Mouse (Mus musculus): ENCODE measurements around the gene Nefh. TPM values are rescaled to one million over a fixed set of nuclear protein-coding genes. Genes with fewer than 3 reads are reported as not detected.

The Nefh gene
- 1.5 and 2.2 TPM in 2 replicates for polyA plus RNA-seq (2011; ENCODE audit: insufficient read depth, insufficient read length, low read depth, missing spikeins)

DNA sequence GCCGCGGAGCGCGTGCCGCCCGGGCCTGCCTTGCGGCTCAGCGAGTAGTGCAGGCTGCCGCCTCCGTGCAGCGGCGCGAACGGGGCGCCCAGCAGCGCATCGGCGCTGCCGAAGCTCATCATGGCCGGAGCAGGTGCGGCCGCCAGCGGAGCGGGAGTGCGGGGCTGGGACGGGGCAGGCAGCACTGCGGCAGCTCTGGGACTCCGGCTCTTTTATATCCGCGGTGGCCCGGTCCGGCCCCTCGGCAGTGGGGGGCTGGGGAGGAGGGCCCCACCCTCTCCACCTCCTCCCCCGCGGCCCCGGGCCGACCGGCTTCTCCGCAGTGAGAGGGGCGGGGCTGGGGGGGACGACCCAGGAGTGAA, at the start of gene Nefh:
TSS of gene Nefh (minus strand) at position 252 of the 362 bp plus-strand sequence.
- H3K27me3 ChIP-seq (ENCODE audit: control insufficient read depth, insufficient read depth, low read length, poor library complexity, severe bottlenecking): peaks cover 14% of the 10 kb centered on the region
- H3K9me3 ChIP-seq (replicated peaks; ENCODE audit: control insufficient read depth, insufficient read depth, low read length, poor library complexity, severe bottlenecking): no peaks in the 10 kb centered on the region
- TF ChIP-seq POLR2A (IDR thresholded peaks at IDR 0.05; ENCODE audit: insufficient read depth, low read length): no peak
- TF ChIP-seq EP300 (IDR thresholded peaks at IDR 0.05; ENCODE audit: insufficient read depth, low read depth, low read length): no peak
- no peak for TF ChIP-seq CTCF (IDR thresholded peaks at IDR 0.05; ENCODE audit: low read depth, low read length)
- peak within 1 kb of the TSS; percentile 53 for H3K4me3 ChIP-seq (ENCODE audit: low read depth, low read length)
- peaks cover 2% of the 10 kb centered on the region for H3K4me1 ChIP-seq (ENCODE audit: control insufficient read depth, insufficient read depth, low read length)
- no peaks in the 10 kb centered on the region for H3K36me3 ChIP-seq (ENCODE audit: control insufficient read depth, insufficient read depth, low read length, poor library complexity, severe bottlenecking)
- H3K27ac ChIP-seq (ENCODE audit: insufficient read depth, low read length): no peak within 1 kb of the TSS
- peak within 1 kb of the TSS; percentile 88 for H3K9ac ChIP-seq (ENCODE audit: low read depth, poor library complexity, severe bottlenecking)

DNA sequence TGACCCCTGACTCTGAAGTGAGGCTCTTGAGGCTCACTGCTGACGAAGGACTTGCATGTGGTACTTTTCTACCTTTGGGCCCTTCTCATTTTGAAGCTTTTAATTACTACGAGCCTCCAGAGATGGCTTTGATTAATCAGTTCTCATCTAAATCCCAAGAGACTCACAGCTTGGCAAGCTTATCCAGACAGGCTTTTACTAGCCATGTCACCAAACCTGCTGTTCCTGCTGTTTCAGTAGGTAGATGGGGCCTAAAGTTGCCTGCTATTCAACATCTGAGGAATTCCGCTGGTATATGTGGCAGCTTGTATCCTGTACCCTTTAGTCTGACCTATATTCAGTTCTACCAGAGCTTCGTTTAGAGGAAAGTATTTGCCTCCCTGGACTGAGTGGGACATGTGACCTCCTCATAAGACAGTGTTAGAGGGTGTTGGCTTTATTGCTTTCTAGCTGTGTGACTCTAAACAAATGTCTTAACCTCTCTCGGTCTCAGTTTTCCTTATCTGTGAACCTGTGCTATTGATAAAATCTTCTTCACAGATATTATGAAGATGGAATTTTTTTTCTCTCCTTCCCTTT, 48.8 kb upstream of the Nefh start:
- Histone ChIP-seq H3K4me3 (ENCODE audit: low read depth, low read length) (no peak overlapping the region), H3K36me3 (ENCODE audit: control insufficient read depth, insufficient read depth, low read length, poor library complexity, severe bottlenecking) (no peaks in the 10 kb centered on the region), H3K27me3 (ENCODE audit: control insufficient read depth, insufficient read depth, low read length, poor library complexity, severe bottlenecking) (no peaks in the 10 kb centered on the region), H3K4me1 (ENCODE audit: control insufficient read depth, insufficient read depth, low read length) (no peaks in the 10 kb centered on the region), H3K27ac (ENCODE audit: insufficient read depth, low read length) (no peak overlapping the region), H3K9me3 (replicated peaks; ENCODE audit: control insufficient read depth, insufficient read depth, low read length, poor library complexity, severe bottlenecking) (no peaks in the 10 kb centered on the region), H3K9ac (ENCODE audit: low read depth, poor library complexity, severe bottlenecking) (no peak overlapping the region)
- TF ChIP-seq POLR2A (IDR thresholded peaks at IDR 0.05; ENCODE audit: insufficient read depth, low read length) (no peak), CTCF (IDR thresholded peaks at IDR 0.05; ENCODE audit: low read depth, low read length) (no peak)

DNA sequence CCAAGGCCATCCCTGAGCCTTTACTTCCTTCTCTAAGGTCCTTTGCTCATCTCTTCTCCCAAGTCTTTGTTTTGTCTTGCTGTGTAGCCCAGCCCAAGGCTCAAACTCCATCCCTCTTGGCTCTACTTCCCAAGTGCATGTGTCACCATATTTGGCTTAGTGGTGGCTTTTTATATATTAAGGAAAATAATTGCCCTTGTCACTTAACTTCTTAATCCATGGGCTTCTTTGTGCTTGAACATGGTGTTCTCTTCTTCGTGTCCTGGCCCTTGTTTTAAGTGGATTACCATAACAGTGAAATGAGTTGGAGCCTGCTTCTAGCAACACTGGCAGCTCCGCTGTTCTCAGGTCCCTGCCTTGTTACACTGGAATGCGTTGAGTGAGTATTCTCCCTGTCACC, 47.8 kb upstream of the Nefh start:
- H3K27me3 ChIP-seq (ENCODE audit: control insufficient read depth, insufficient read depth, low read length, poor library complexity, severe bottlenecking): no peaks in the 10 kb centered on the region
- H3K36me3 ChIP-seq (ENCODE audit: control insufficient read depth, insufficient read depth, low read length, poor library complexity, severe bottlenecking): no peaks in the 10 kb centered on the region
- H3K4me3 ChIP-seq (ENCODE audit: low read depth, low read length): no peak overlapping the region
- no peak overlapping the region for H3K9ac ChIP-seq (ENCODE audit: low read depth, poor library complexity, severe bottlenecking)
- H3K27ac ChIP-seq (ENCODE audit: insufficient read depth, low read length): no peak overlapping the region
- TF ChIP-seq EP300 (IDR thresholded peaks at IDR 0.05; ENCODE audit: insufficient read depth, low read depth, low read length): no peak
- H3K4me1 ChIP-seq (ENCODE audit: control insufficient read depth, insufficient read depth, low read length): no peaks in the 10 kb centered on the region
- no peaks in the 10 kb centered on the region for H3K9me3 ChIP-seq (replicated peaks; ENCODE audit: control insufficient read depth, insufficient read depth, low read length, poor library complexity, severe bottlenecking)

DNA sequence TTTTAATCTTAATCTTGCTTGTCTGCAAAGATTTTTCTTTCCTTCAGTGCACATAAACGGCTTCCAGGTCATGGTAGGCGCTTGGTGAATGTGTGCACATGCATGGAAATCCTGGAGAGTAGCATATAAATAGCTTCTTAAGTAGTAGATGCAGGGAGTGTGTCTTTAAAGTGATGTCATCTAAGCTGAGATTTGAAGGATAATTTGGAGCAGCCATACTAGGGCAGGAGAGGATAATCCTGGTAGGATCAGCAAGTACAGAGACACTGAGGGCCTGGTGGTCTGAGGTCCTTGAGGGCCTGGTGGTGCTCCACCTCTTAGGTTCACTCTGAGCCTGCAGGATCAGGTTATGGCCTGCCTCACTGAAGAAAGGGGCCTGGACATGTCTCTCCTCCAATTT, 44.6 kb upstream of the Nefh start:
- no peaks in the 10 kb centered on the region for H3K4me1 ChIP-seq (ENCODE audit: control insufficient read depth, insufficient read depth, low read length)
- H3K36me3 ChIP-seq (ENCODE audit: control insufficient read depth, insufficient read depth, low read length, poor library complexity, severe bottlenecking): no peaks in the 10 kb centered on the region
- H3K9ac ChIP-seq (ENCODE audit: low read depth, poor library complexity, severe bottlenecking): no peak overlapping the region
- no peak overlapping the region for H3K27ac ChIP-seq (ENCODE audit: insufficient read depth, low read length)
- no peak overlapping the region for H3K4me3 ChIP-seq (ENCODE audit: low read depth, low read length)
- H3K9me3 ChIP-seq (replicated peaks; ENCODE audit: control insufficient read depth, insufficient read depth, low read length, poor library complexity, severe bottlenecking): no peaks in the 10 kb centered on the region
- H3K27me3 ChIP-seq (ENCODE audit: control insufficient read depth, insufficient read depth, low read length, poor library complexity, severe bottlenecking): no peaks in the 10 kb centered on the region
- TF ChIP-seq CTCF (IDR thresholded peaks at IDR 0.05; ENCODE audit: low read depth, low read length) (no peak), POLR2A (IDR thresholded peaks at IDR 0.05; ENCODE audit: insufficient read depth, low read length) (no peak), EP300 (IDR thresholded peaks at IDR 0.05; ENCODE audit: insufficient read depth, low read depth, low read length) (no peak)

DNA sequence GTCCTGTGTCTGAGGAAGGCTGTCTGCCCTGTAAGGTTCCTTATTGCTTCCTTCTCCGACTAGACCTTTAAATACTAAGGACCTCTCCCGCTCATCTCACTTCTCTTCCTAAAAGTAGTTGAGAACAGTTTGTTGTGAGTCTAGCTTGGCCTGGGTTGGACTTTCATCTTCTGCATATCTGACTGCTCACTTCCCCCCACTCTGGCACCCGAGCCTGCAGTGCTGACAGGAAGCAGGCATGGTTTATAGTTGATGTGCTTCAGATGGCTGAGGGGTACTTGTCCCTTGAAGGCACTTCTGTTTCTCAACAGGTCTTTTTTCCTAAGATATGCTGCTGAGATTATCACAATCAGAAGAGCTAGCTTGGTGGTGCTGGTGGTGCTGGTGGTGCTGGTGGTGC, 41.3 kb upstream of the Nefh start:
- Histone ChIP-seq H3K27me3 (ENCODE audit: control insufficient read depth, insufficient read depth, low read length, poor library complexity, severe bottlenecking) (no peaks in the 10 kb centered on the region), H3K27ac (ENCODE audit: insufficient read depth, low read length) (no peak overlapping the region), H3K9ac (ENCODE audit: low read depth, poor library complexity, severe bottlenecking) (no peak overlapping the region), H3K4me1 (ENCODE audit: control insufficient read depth, insufficient read depth, low read length) (no peaks in the 10 kb centered on the region), H3K4me3 (ENCODE audit: low read depth, low read length) (no peak overlapping the region), H3K9me3 (replicated peaks; ENCODE audit: control insufficient read depth, insufficient read depth, low read length, poor library complexity, severe bottlenecking) (no peaks in the 10 kb centered on the region), H3K36me3 (ENCODE audit: control insufficient read depth, insufficient read depth, low read length, poor library complexity, severe bottlenecking) (no peaks in the 10 kb centered on the region)
- TF ChIP-seq POLR2A (IDR thresholded peaks at IDR 0.05; ENCODE audit: insufficient read depth, low read length) (no peak), CTCF (IDR thresholded peaks at IDR 0.05; ENCODE audit: low read depth, low read length) (no peak), EP300 (IDR thresholded peaks at IDR 0.05; ENCODE audit: insufficient read depth, low read depth, low read length) (no peak)

DNA sequence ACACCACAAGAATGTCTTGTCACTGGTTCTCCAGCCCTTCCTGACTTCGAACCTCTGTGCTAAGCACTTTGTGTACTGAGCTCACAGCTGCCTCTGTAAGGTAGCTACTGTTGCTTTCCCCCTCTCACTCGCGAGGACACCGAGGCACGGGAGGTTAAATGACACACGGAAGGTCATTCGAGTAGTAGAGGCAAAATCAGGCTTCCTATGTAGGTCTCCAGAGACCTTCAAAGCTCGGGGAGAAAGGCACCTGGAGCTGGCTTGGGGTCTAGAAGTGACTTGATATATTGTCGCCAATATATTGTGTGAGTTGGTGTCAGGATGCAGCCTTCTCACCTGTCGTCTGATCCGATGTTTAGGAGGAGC, 39.6 kb upstream of the Nefh start:
- Histone ChIP-seq H3K4me3 (ENCODE audit: low read depth, low read length) (peak overlapping the region; percentile 66), H3K4me1 (ENCODE audit: control insufficient read depth, insufficient read depth, low read length) (no peaks in the 10 kb centered on the region), H3K27ac (ENCODE audit: insufficient read depth, low read length) (no peak overlapping the region), H3K9me3 (replicated peaks; ENCODE audit: control insufficient read depth, insufficient read depth, low read length, poor library complexity, severe bottlenecking) (no peaks in the 10 kb centered on the region), H3K36me3 (ENCODE audit: control insufficient read depth, insufficient read depth, low read length, poor library complexity, severe bottlenecking) (no peaks in the 10 kb centered on the region), H3K27me3 (ENCODE audit: control insufficient read depth, insufficient read depth, low read length, poor library complexity, severe bottlenecking) (no peaks in the 10 kb centered on the region), H3K9ac (ENCODE audit: low read depth, poor library complexity, severe bottlenecking) (peak overlapping the region; percentile 53)
- no peak for TF ChIP-seq CTCF (IDR thresholded peaks at IDR 0.05; ENCODE audit: low read depth, low read length)
- TF ChIP-seq EP300 (IDR thresholded peaks at IDR 0.05; ENCODE audit: insufficient read depth, low read depth, low read length): no peak
- TF ChIP-seq POLR2A (IDR thresholded peaks at IDR 0.05; ENCODE audit: insufficient read depth, low read length): no peak
